Mouse (Mus musculus) adrenal gland, adult 18-20 months (tissue): ENCODE measurements at regions not wholly inside any gene's neighbourhood (a gene's known extent, or its start where the extent isn't known, plus 50 kb on each side); places are given as distances from the start of the nearest gene placed in this dataset.
"Not testable (repeated sequence)": the region's sequence is repeated elsewhere in the genome, so short reads cannot be mapped to it uniquely, and the experiment has no call there.

Source experiments
- DNase-seq, 2 experiments: peaks; one replicate each; pipeline ENCODE4 v3.0.0; 2021 to 2022; ENCODE audit warnings: low spot score in 2 of 2

- no peak for DNase-seq
Measured at GRCm38 (mm10) chr12:25492483-25493190, 395.7 kb upstream of the Id2 start.

GRCm38 (mm10) chr12:25475180-25475758 lies 378.3 kb upstream of the Id2 start:
- DNase-seq, result no peak

- DNase-seq, result no peak
Measured at GRCm38 (mm10) chr12:25469181-25469580, 372.2 kb upstream of the Id2 start.

GRCm38 (mm10) chr12:25467789-25468188 lies 370.8 kb upstream of the Id2 start:
- no peak for DNase-seq

GRCm38 (mm10) chr12:25462690-25463089 lies 365.8 kb upstream of the Id2 start:
- DNase-seq, result not testable (repeated sequence)

- no peak for DNase-seq
Measured at GRCm38 (mm10) chr12:25455281-25455989, 358.5 kb upstream of the Id2 start.

GRCm38 (mm10) chr12:25453356-25453755 lies 356.4 kb upstream of the Id2 start:
- no peak for DNase-seq

GRCm38 (mm10) chr12:25451156-25451555 lies 354.2 kb upstream of the Id2 start:
- no peak for DNase-seq

- DNase-seq, result no peak
Measured at GRCm38 (mm10) chr12:25444355-25444754, 347.4 kb upstream of the Id2 start.

- no peak for DNase-seq
Measured at GRCm38 (mm10) chr12:25439029-25439551, 342.1 kb upstream of the Id2 start.

GRCm38 (mm10) chr12:25438217-25439028 lies 341.5 kb upstream of the Id2 start:
- DNase-seq, result no peak

GRCm38 (mm10) chr12:25437556-25437955 lies 340.6 kb upstream of the Id2 start:
- no peak for DNase-seq

GRCm38 (mm10) chr12:25436220-25436911 lies 339.4 kb upstream of the Id2 start:
- no peak for DNase-seq

- DNase-seq, result peak in 1 of 2 experiments; percentile 38
Measured at GRCm38 (mm10) chr12:25432796-25433195, 335.9 kb upstream of the Id2 start.

GRCm38 (mm10) chr12:25430911-25431310 lies 334.0 kb upstream of the Id2 start:
- DNase-seq, result no peak

- no peak for DNase-seq
Measured at GRCm38 (mm10) chr12:25427911-25428642, 331.1 kb upstream of the Id2 start.

GRCm38 (mm10) chr12:25417336-25417735 lies 320.4 kb upstream of the Id2 start:
- DNase-seq, result no peak

- no peak for DNase-seq
Measured at GRCm38 (mm10) chr12:25416571-25416970, 319.6 kb upstream of the Id2 start.

- DNase-seq, result no peak
Measured at GRCm38 (mm10) chr12:25415641-25416040, 318.7 kb upstream of the Id2 start.

GRCm38 (mm10) chr12:25415232-25415631 lies 318.3 kb upstream of the Id2 start:
- DNase-seq, result peak; percentile 40
